Mouse (Mus musculus) urinary bladder, postnatal 36 days (tissue): ENCODE results near the gene Speer4c.
"Not testable (repeated sequence)": the region's sequence is repeated elsewhere in the genome, so short reads cannot be mapped to it uniquely, and the experiment has no call there.

Experiments used
- DNase-seq, 2 experiments: peaks; one replicate each; pipeline ENCODE4 v3.0.0; 2022; ENCODE audit warnings: low spot score in 2 of 2, mixed read lengths in 1 of 2

Speer4c gene

DNA sequence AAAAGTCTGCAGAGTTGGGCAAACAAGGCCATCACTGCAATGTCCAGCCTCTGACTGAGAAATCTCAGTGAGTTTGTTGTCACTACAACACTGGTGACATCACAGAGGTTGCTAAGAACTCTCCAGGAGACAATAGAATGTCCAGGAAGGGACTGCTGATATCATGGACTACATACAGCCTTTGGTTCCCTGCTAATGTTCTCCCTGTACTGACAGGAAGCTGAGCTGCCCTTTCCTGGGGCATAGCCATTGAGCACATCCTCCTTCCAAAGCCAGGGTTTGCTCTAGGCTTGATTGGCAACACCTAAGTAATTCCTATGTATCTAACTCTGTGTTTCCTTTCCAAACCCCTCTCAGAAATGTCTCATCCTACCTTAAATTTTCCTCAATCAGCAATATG, at the start of gene Speer4c:
Gene Speer4c, minus strand, starts transcription at position 101 of the 400 bp plus-strand sequence.
- not testable (repeated sequence) for DNase-seq

DNA sequence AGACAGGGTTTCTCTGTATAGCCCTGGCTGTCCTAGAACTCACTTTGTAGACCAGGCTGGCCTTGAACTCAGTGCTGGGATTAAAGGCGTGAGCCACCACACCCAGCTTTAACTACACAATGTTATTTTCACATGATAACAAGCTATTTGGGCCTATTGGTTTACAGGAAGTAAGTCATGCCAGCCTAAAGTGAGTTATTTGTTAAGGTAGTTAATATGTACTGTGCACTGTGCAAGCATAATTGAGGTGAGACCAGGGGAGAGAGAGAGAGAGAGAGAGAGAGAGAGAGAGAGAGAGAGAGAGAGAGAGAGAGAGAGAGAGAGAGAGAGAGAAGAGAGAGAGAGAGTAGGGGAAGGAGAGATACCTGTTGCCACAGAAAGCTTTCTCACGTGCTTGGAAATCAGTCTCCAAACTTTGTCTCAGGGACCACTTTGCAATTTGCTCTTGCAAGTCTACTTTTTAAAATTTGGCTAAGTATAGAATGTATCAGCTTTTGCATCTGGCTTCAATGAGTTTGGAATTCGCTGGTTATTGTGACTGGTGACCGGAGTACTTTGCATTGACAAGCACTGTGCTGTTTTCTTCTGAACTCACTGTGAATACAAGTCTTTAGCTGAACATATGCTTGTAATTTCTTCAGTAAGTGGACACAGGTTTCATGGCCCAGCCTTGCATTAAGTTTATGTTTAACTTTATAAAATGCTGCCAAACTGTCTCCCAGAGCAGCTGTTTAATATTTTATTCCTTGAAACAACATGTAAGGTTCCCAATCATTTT, 33.6 kb upstream of the Speer4c start:
- DNase-seq = no peak

GRCm38 (mm10) chr5:15734097-15734867, 20.2 kb upstream of the Speer4c start:
- no peak for DNase-seq

GRCm38 (mm10) chr5:15702891-15703290, 11.2 kb downstream of the Speer4c start:
- DNase-seq = not testable (repeated sequence)

DNA sequence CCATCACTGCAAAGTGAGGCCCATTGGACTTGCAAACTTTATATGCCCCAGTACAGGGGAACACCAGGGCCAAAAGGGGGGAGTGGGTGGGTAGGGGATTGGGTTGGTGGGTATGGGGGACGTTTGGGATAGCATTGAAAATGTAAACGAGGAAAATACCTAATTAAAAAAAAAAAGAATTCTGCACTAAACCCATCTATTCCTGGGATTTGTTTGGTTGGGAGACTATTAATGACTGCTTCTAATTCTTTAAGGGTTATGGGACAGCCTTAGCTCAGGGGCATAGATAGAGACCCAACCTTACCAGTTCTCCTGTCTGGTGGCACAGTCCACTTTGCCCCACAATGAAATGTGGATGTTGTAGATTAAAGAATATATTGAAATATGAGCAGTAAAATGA, 16.4 kb downstream of the Speer4c start:
- not testable (repeated sequence) for DNase-seq

- DNase-seq = not testable (repeated sequence)
These were observed 22.2 kb downstream of the Speer4c start for GRCm38 (mm10) chr5:15691849-15692248.

GRCm38 (mm10) chr5:15690822-15691221, 23.2 kb downstream of the Speer4c start:
- DNase-seq = not testable (repeated sequence)

- not testable (repeated sequence) for DNase-seq
These were observed 24.3 kb downstream of the Speer4c start for GRCm38 (mm10) chr5:15689659-15690213.

- not testable (repeated sequence) for DNase-seq
These were observed 25.0 kb downstream of the Speer4c start for GRCm38 (mm10) chr5:15688874-15689658.

DNA sequence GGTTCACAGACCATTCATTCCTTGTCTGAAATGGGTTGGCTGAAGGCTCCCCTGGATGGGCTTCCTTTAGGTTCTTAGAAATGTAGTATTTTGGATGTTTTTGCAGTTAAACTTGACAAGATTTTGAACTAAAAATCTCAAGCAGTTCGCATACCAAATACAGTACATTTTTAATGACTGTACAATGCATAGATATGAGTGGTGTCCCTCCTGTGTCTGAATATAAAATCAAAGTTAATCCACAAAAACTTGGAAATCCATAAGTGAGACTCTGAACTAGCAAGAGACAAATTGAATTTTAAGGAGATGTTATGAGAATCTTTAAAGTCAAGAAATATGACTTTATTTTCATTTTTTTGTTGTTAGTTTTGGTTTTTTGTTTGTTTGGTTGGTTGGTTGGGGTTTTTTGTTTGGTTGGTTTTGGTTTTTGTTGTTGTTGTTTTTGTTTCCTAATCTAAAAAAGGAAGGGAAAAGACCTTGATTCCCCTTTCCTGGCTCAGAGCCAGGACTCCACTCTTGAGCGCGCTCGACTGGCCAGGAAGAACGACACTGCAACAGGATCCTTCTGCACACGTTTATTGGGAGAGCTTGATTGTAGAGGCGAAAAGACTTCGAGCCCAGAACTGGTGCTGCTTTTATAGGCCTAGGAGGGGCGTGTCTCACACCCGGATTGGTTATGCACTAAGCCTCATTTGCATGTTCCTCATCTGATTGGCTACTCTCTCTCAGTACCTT, 32.6 kb downstream of the Speer4c start:
- DNase-seq = not testable (repeated sequence)

- DNase-seq = not testable (repeated sequence)
These were observed 33.8 kb downstream of the Speer4c start for GRCm38 (mm10) chr5:15679980-15680949.

GRCm38 (mm10) chr5:15678907-15679306, 35.2 kb downstream of the Speer4c start:
- DNase-seq = not testable (repeated sequence)

GRCm38 (mm10) chr5:15677750-15678149, 36.3 kb downstream of the Speer4c start:
- DNase-seq = not testable (repeated sequence)

- DNase-seq = not testable (repeated sequence)
These were observed 39.4 kb downstream of the Speer4c start for GRCm38 (mm10) chr5:15674429-15675244.

GRCm38 (mm10) chr5:15673989-15674388, 40.1 kb downstream of the Speer4c start:
- not testable (repeated sequence) for DNase-seq

- DNase-seq = not testable (repeated sequence)
These were observed 43.3 kb downstream of the Speer4c start for GRCm38 (mm10) chr5:15670789-15671188.

DNA sequence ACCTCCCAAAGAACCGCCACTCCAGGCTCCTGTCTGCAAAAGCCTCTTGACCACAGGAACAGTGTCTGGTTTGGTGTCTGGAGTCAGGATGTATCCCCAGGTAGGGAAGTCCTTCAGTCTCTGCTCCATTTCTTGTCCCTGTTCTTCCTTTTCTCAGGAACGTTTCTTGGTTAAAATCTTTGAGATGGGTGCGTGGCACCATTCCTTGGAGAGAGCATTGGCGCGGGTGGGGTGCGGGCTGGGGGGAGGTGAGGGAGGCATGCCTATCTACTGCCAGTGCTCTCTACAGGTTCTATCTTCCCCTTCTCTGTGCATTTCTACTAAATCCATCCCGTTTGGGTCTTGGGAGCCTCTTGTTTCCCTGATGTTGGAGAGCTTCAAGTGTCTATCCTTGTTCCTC, 50.2 kb downstream of the Speer4c start:
- DNase-seq = not testable (repeated sequence)
